Mouse (Mus musculus) heart, embryonic 13.5 days (tissue): Measurements from ENCODE around the gene Hcn2. TPM values are rescaled to one million over a fixed set of nuclear protein-coding genes. Genes with fewer than 3 reads are reported as not detected.

ENCODE experiments used
- ATAC-seq: fragments of 200-750 bp; cut with Nextera tagmentation; 2 replicates; pipeline ENCODE4 v1.8.0; 2017; ENCODE audit warnings: moderate TSS enrichment; ENCODE audit not compliant: insufficient number of reproducible peaks, low FRiP score, low TSS enrichment; ENCODE audit errors: extremely low read depth
- H3K27ac ChIP-seq: fragments of 300-500 bp; sonication (generic); replicated peaks from 2 replicates; pipeline ENCODE4 v1.5.1; 2015; ENCODE audit warnings: moderate library complexity, mild to moderate bottlenecking, inconsistent platforms
- H3K27me3 ChIP-seq: fragments of 300-500 bp; sonication (generic); replicated peaks from 2 replicates; pipeline ENCODE4 v1.6.1; 2015; ENCODE audit warnings: mild to moderate bottlenecking, inconsistent platforms
- H3K36me3 ChIP-seq: fragments of 300-500 bp; sonication (generic); 2 replicates; pipeline ENCODE4 v1.6.1; 2015; ENCODE audit warnings: mild to moderate bottlenecking, inconsistent platforms
- H3K4me1 ChIP-seq: fragments of 300-500 bp; sonication (generic); 2 replicates; pipeline ENCODE4 v1.6.1; 2015; ENCODE audit warnings: inconsistent platforms
- H3K4me2 ChIP-seq: fragments of 300-500 bp; sonication (generic); 2 replicates; pipeline ENCODE4 v1.6.1; 2015; ENCODE audit warnings: inconsistent platforms, mild to moderate bottlenecking, moderate library complexity
- H3K4me3 ChIP-seq: fragments of 300-500 bp; sonication (generic); 2 replicates; pipeline ENCODE4 v1.5.1; 2015; ENCODE audit warnings: moderate library complexity, mild to moderate bottlenecking, inconsistent platforms
- H3K9ac ChIP-seq: fragments of 300-500 bp; sonication (generic); 2 replicates; pipeline ENCODE4 v1.6.1; 2015; ENCODE audit warnings: inconsistent platforms, mild to moderate bottlenecking, moderate library complexity
- H3K9me3 ChIP-seq: fragments of 300-500 bp; sonication (generic); 2 replicates; pipeline ENCODE4 v1.6.1; 2016; ENCODE audit warnings: inconsistent platforms
- WGBS: fragments of 180-500 bp; shearing (Covaris S2); methylation state at CpG from one replicate; pipeline ENCODE4 v1.1.7; 2015; ENCODE audit warnings: mixed read lengths; 5-methylcytosine and 5-hydroxymethylcytosine counted together
- polyA plus RNA-seq: library from polyadenylated mRNA; unstranded; fragments of >200 nt; fragmentation: Nextera tagmentation; extraction: Ambion mirVana; gene quantifications from 2 replicates; pipeline ENCODE4 v1.2.1, GENCODE M21; 2015

The Hcn2 gene
- polyA plus RNA-seq, 1 experiment from 2014 or later: 0.09 TPM

GRCm38 (mm10) chr10:79766001-79766507 is 49.6 kb downstream of the Hcn2 start:
- no peak for ATAC-seq
- H3K4me3 ChIP-seq: peak overlapping the region; percentile 93
- peak overlapping the region; percentile 97 for H3K4me2 ChIP-seq
- 6% methylated on average over 16 of the region's 16 CpGs for WGBS
- H3K27me3 ChIP-seq: peaks cover 8% of the 10 kb centered on the region
- peak overlapping the region; percentile 98 for H3K9ac ChIP-seq
- H3K36me3 ChIP-seq: peaks cover 19% of the 10 kb centered on the region
- no peaks in the 10 kb centered on the region for H3K9me3 ChIP-seq
- peaks cover 42% of the 10 kb centered on the region for H3K4me1 ChIP-seq
- H3K27ac ChIP-seq: peak overlapping the region; percentile 91

- Histone ChIP-seq H3K27ac (peak within 1 kb of the TSS; percentile 91), H3K36me3 (peaks cover 13% of the 10 kb centered on the region), H3K9ac (peak within 1 kb of the TSS; percentile 98), H3K9me3 (no peaks in the 10 kb centered on the region), H3K4me3 (peak within 1 kb of the TSS; percentile 93), H3K4me2 (peak within 1 kb of the TSS; percentile 97), H3K27me3 (peaks cover 9% of the 10 kb centered on the region), H3K4me1 (peaks cover 42% of the 10 kb centered on the region)
- under 1% methylated on average over 96 of the region's 101 CpGs for WGBS
- ATAC-seq: peak; percentile 89
These were observed 50.3 kb downstream of the Hcn2 start, which contains the start of gene Rnf126 for GRCm38 (mm10) chr10:79766508-79767325. Gene Rnf126, minus strand, starts transcription at chr10:79766952.

GRCm38 (mm10) chr10:79767372-79768244 is 51.2 kb downstream of the Hcn2 start:
- peak; percentile 71 for ATAC-seq
- H3K4me1 ChIP-seq: peaks cover 42% of the 10 kb centered on the region
- H3K27ac ChIP-seq: peak overlapping the region; percentile 91
- peaks cover 9% of the 10 kb centered on the region for H3K27me3 ChIP-seq
- H3K36me3 ChIP-seq: peaks cover 4% of the 10 kb centered on the region; the same call in 1 of the 2 replicates
- peak overlapping the region; percentile 97 for H3K4me2 ChIP-seq
- peak overlapping the region; percentile 93 for H3K4me3 ChIP-seq
- peak overlapping the region; percentile 98 for H3K9ac ChIP-seq
- 11% methylated on average over 40 of the region's 40 CpGs for WGBS
- no peaks in the 10 kb centered on the region for H3K9me3 ChIP-seq

- ATAC-seq: no peak
- 2% methylated on average over 5 of the region's 5 CpGs for WGBS
- peak overlapping the region; percentile 97; the same call in 1 of the 2 replicates for H3K4me2 ChIP-seq
- 0 out of 2 replicates have a peak overlapping the region, but pooled peaks have one; percentile 30 for H3K9ac ChIP-seq
- H3K4me1 ChIP-seq: peaks cover 38% of the 10 kb centered on the region
- no peaks in the 10 kb centered on the region for H3K9me3 ChIP-seq
- H3K4me3 ChIP-seq: no peak overlapping the region
- H3K27me3 ChIP-seq: peaks cover 9% of the 10 kb centered on the region
- no peaks in the 10 kb centered on the region for H3K36me3 ChIP-seq
- no peak overlapping the region for H3K27ac ChIP-seq
These were observed 52.0 kb downstream of the Hcn2 start for GRCm38 (mm10) chr10:79768400-79768799.

- no peak overlapping the region for H3K4me2 ChIP-seq
- no peaks in the 10 kb centered on the region for H3K36me3 ChIP-seq
- H3K27me3 ChIP-seq: peaks cover 9% of the 10 kb centered on the region
- no peak overlapping the region for H3K27ac ChIP-seq
- no peak overlapping the region for H3K9ac ChIP-seq
- peaks cover 29% of the 10 kb centered on the region for H3K4me1 ChIP-seq
- no peak overlapping the region for H3K4me3 ChIP-seq
- WGBS: 59% methylated on average over 4 of the region's 4 CpGs
- ATAC-seq: no peak
- no peaks in the 10 kb centered on the region for H3K9me3 ChIP-seq
These were observed 52.9 kb downstream of the Hcn2 start for GRCm38 (mm10) chr10:79769329-79769728.

- ATAC-seq: no peak
- 88% methylated on average over 3 of the region's 3 CpGs for WGBS
These were observed 55.9 kb downstream of the Hcn2 start for GRCm38 (mm10) chr10:79772320-79772719.

GRCm38 (mm10) chr10:79773208-79773607 is 56.8 kb downstream of the Hcn2 start:
- Histone ChIP-seq H3K27ac (no peak overlapping the region), H3K9me3 (0 out of 2 replicates have a peak, but pooled peaks cover 6% of the 10 kb centered on the region), H3K4me3 (no peak overlapping the region), H3K27me3 (peaks cover 22% of the 10 kb centered on the region), H3K9ac (no peak overlapping the region), H3K4me2 (no peak overlapping the region), H3K4me1 (peaks cover 15% of the 10 kb centered on the region), H3K36me3 (no peaks in the 10 kb centered on the region)
- ATAC-seq: no peak
- whole genome bisulfite sequencing: 71% methylated on average over 2 of the region's 2 CpGs

More at GRCm38 (mm10) chr10:79772320-79772719, 55.9 kb downstream of the Hcn2 start:
- H3K9ac ChIP-seq: no peak overlapping the region
- no peak overlapping the region for H3K4me3 ChIP-seq
- H3K4me1 ChIP-seq: peaks cover 15% of the 10 kb centered on the region
- H3K36me3 ChIP-seq: no peaks in the 10 kb centered on the region
- H3K27ac ChIP-seq: no peak overlapping the region
- no peak overlapping the region for H3K4me2 ChIP-seq
- 0 out of 2 replicates have a peak, but pooled peaks cover 6% of the 10 kb centered on the region for H3K9me3 ChIP-seq
- peaks cover 17% of the 10 kb centered on the region for H3K27me3 ChIP-seq

- Histone ChIP-seq H3K27me3 (peaks cover 34% of the 10 kb centered on the region), H3K4me3 (no peak overlapping the region), H3K27ac (no peak overlapping the region), H3K9me3 (0 out of 2 replicates have a peak, but pooled peaks cover 6% of the 10 kb centered on the region), H3K36me3 (no peaks in the 10 kb centered on the region), H3K4me2 (no peak overlapping the region), H3K9ac (no peak overlapping the region), H3K4me1 (peaks cover 23% of the 10 kb centered on the region)
- 58% methylated on average over 5 of the region's 5 CpGs for WGBS
- no peak for ATAC-seq
These were observed 58.2 kb downstream of the Hcn2 start for GRCm38 (mm10) chr10:79774486-79775279.

- Histone ChIP-seq H3K9me3 (0 out of 2 replicates have a peak, but pooled peaks cover 6% of the 10 kb centered on the region), H3K27me3 (peaks cover 38% of the 10 kb centered on the region), H3K4me2 (peak within 1 kb of the TSS; percentile 75), H3K36me3 (no peaks in the 10 kb centered on the region), H3K27ac (peak within 1 kb of the TSS; percentile 80), H3K4me1 (peaks cover 37% of the 10 kb centered on the region), H3K9ac (peak within 1 kb of the TSS; percentile 83), H3K4me3 (peak within 1 kb of the TSS; percentile 56)
- 2% methylated on average over 39 of the region's 39 CpGs for whole genome bisulfite sequencing
- no peak for ATAC-seq
These were observed 60.7 kb downstream of the Hcn2 start, which contains the start of gene Fstl3 for GRCm38 (mm10) chr10:79777103-79777531. Gene Fstl3, plus strand, starts transcription at chr10:79777272.

- 6% methylated on average over 15 of the region's 15 CpGs for WGBS
- Histone ChIP-seq H3K9me3 (0 out of 2 replicates have a peak, but pooled peaks cover 6% of the 10 kb centered on the region), H3K27ac (peak overlapping the region; percentile 80), H3K36me3 (no peaks in the 10 kb centered on the region), H3K4me2 (peak overlapping the region; percentile 75), H3K4me3 (peak overlapping the region; percentile 56), H3K4me1 (peaks cover 37% of the 10 kb centered on the region), H3K9ac (peak overlapping the region; percentile 83), H3K27me3 (peaks cover 47% of the 10 kb centered on the region)
- ATAC-seq: peak; percentile 11; the same call in 1 of the 2 replicates
These were observed 61.6 kb downstream of the Hcn2 start for GRCm38 (mm10) chr10:79778006-79778405.
